Mouse (Mus musculus): Measurements from ENCODE around the gene Traf5. TPM values are rescaled to one million over a fixed set of nuclear protein-coding genes. Genes with fewer than 3 reads are reported as not detected.

Gene Traf5
- polyA plus RNA-seq, 1 experiment from 2014 or later: 6.3 TPM

DNA sequence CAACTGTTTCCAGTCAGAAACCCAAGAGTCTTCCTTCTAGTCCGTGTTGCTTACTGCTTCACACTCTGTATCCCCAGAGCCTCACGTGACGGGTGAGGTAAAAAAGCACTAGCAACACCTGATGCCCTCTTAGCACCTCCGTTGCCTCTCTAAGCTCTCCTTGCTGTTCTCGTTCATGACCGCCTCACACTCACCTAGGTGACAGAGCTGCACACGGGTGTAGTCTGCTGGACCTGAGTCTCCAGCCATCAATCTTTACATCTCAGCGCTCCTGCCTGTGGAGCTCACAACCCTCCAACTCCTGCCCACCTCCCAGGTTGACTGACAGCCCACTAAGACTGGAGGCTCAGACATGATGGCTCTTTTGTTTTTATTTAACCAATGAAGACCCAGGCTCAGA, 144.6 kb downstream of the Traf5 start:
- no peak for DNase-seq (ENCODE audit: low spot score)
- no peaks in the 10 kb centered on the region for H3K9me3 ChIP-seq
- H3K4me3 ChIP-seq: no peak overlapping the region
- WGBS: 76% methylated on average over 8 of the region's 8 CpGs
- H3K27ac ChIP-seq: no peak overlapping the region
- H3K4me1 ChIP-seq: peaks cover 12% of the 10 kb centered on the region
- no peaks in the 10 kb centered on the region for H3K36me3 ChIP-seq
- H3K27me3 ChIP-seq (ENCODE audit: insufficient read depth, poor library complexity, severe bottlenecking): peaks cover 4% of the 10 kb centered on the region; the same call in 1 of the 2 replicates

Small RNAs within 50 kb of the gene (microRNA-seq; reads per million reads assigned to microRNA genes)
- not detected for gene Mir3473c

Other genes with a start within 250 kb of the Traf5 start
- 1.8 and 2.5 TPM in 2 replicates for gene Slc30a1, start 185.8 kb downstream of the Traf5 start, polyA plus RNA-seq (2016; fragmentation: Nextera tagmentation; extraction: Ambion mirVana)
- 0.16 and 0.19 TPM in 2 replicates for gene Rd3, start 115.2 kb downstream of the Traf5 start, polyA plus RNA-seq (2016; fragmentation: Nextera tagmentation; extraction: Ambion mirVana)
- 21.7 and 25.4 TPM in 2 replicates for gene Rcor3, start 45.5 kb upstream of the Traf5 start, polyA plus RNA-seq (2016; fragmentation: Nextera tagmentation; extraction: Ambion mirVana)
- gene Kcnh1, start 98.2 kb upstream of the Traf5 start, polyA plus RNA-seq (2016; fragmentation: Nextera tagmentation; extraction: Ambion mirVana): 0.14 TPM in 2 replicates